Mouse (Mus musculus) kidney, embryonic 15.5 days (tissue): Measurements from ENCODE around the gene Nxt1. TPM values are rescaled to one million over a fixed set of nuclear protein-coding genes. Genes with fewer than 3 reads are reported as not detected.

Experiments used
- ATAC-seq: fragments of 200-750 bp; cut with Nextera tagmentation; replicated peaks from 2 replicates; pipeline ENCODE4 v1.8.0; 2017; ENCODE audit warnings: moderate TSS enrichment; ENCODE audit not compliant: low FRiP score
- H3K27ac ChIP-seq: fragments of 300-500 bp; sonication (generic); 2 replicates; pipeline ENCODE4 v1.5.1; 2015; ENCODE audit warnings: mild to moderate bottlenecking, inconsistent platforms
- H3K27me3 ChIP-seq: fragments of 300-500 bp; sonication (generic); 2 replicates; pipeline ENCODE4 v1.6.1; 2015; ENCODE audit warnings: inconsistent platforms
- H3K36me3 ChIP-seq: fragments of 300-500 bp; sonication (generic); 2 replicates; pipeline ENCODE4 v1.6.1; 2015; ENCODE audit warnings: inconsistent platforms
- H3K4me1 ChIP-seq: fragments of 300-500 bp; sonication (generic); 2 replicates; pipeline ENCODE4 v1.6.1; 2015; ENCODE audit warnings: inconsistent platforms
- H3K4me2 ChIP-seq: fragments of 300-500 bp; sonication (generic); 2 replicates; pipeline ENCODE4 v1.6.1; 2015; ENCODE audit warnings: moderate library complexity, mild to moderate bottlenecking, inconsistent platforms
- H3K4me3 ChIP-seq: fragments of 300-500 bp; sonication (generic); replicated peaks from 2 replicates; pipeline ENCODE4 v1.5.1; 2015; ENCODE audit warnings: mild to moderate bottlenecking, inconsistent platforms
- H3K9ac ChIP-seq: fragments of 300-500 bp; sonication (generic); 2 replicates; pipeline ENCODE4 v1.6.1; 2015; ENCODE audit warnings: mild to moderate bottlenecking, inconsistent platforms
- H3K9me3 ChIP-seq: fragments of 300-500 bp; sonication (generic); replicated peaks from 2 replicates; pipeline ENCODE4 v1.6.1; 2016; ENCODE audit warnings: inconsistent platforms
- WGBS: fragments of 180-500 bp; shearing (Covaris S2); methylation state at CpG from one replicate; pipeline ENCODE4 v1.1.7; 2015; ENCODE audit warnings: mixed read lengths; 5-methylcytosine and 5-hydroxymethylcytosine counted together
- polyA plus RNA-seq: library from polyadenylated mRNA; unstranded; fragments of >200 nt; fragmentation: Nextera tagmentation; extraction: Ambion mirVana; gene quantifications from 2 replicates; pipeline ENCODE4 v1.2.1, GENCODE M21; 2015

Gene Nxt1
- polyA plus RNA-seq, 1 experiment from 2014 or later, result 97.0 TPM

- H3K27ac ChIP-seq, result no peak overlapping the region
- peaks cover 85% of the 10 kb centered on the region for H3K36me3 ChIP-seq
- no peak overlapping the region for H3K9ac ChIP-seq
- no peak overlapping the region for H3K4me2 ChIP-seq
- no peaks in the 10 kb centered on the region for H3K9me3 ChIP-seq
- no peaks in the 10 kb centered on the region for H3K4me1 ChIP-seq
- H3K27me3 ChIP-seq, result no peaks in the 10 kb centered on the region
- WGBS, result 95% methylated on average over 5 of the region's 5 CpGs
- H3K4me3 ChIP-seq, result no peak overlapping the region
- no peak for ATAC-seq
Observed at GRCm38 (mm10) chr2:148690781-148691180, 18.4 kb downstream of the Nxt1 start.

DNA sequence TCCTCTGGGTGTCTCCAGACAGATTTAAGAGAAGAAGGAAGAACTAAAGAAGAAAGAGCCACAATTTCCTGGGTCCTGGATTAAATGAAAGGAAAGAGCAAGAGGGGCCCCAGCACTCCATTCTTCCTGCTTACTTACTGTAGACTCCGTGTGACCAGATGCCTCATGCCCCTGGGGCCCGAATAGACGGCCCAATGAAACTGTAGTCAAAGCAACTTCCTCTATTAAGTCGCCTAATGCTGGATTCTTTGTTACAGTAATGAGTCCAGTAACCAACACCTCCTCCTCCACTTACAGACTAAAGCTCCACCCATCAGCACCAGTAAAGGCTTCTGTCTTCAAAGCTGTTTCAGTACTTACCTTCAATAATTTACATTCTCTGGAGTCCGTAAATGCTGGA lies 26.2 kb downstream of the Nxt1 start:
- Histone ChIP-seq H3K4me2 (no peak overlapping the region), H3K27me3 (no peaks in the 10 kb centered on the region), H3K9me3 (no peaks in the 10 kb centered on the region), H3K4me1 (no peaks in the 10 kb centered on the region), H3K4me3 (no peak overlapping the region), H3K9ac (no peak overlapping the region), H3K36me3 (peaks cover 56% of the 10 kb centered on the region), H3K27ac (no peak overlapping the region)
- ATAC-seq, result no peak
- 62% methylated on average over 5 of the region's 5 CpGs for WGBS

GRCm38 (mm10) chr2:148706409-148707201 lies 34.2 kb downstream of the Nxt1 start:
- Histone ChIP-seq H3K9me3 (no peaks in the 10 kb centered on the region), H3K27ac (no peak overlapping the region), H3K9ac (no peak overlapping the region), H3K27me3 (no peaks in the 10 kb centered on the region), H3K4me1 (no peaks in the 10 kb centered on the region), H3K36me3 (peaks cover 17% of the 10 kb centered on the region), H3K4me3 (no peak overlapping the region), H3K4me2 (no peak overlapping the region)
- peak; percentile 49; the same call in 1 of the 2 replicates for ATAC-seq
- WGBS, result 83% methylated on average over 15 of the region's 15 CpGs

GRCm38 (mm10) chr2:148707202-148707530 lies 34.8 kb downstream of the Nxt1 start:
- H3K36me3 ChIP-seq, result peaks cover 17% of the 10 kb centered on the region
- H3K4me1 ChIP-seq, result no peaks in the 10 kb centered on the region
- no peak overlapping the region for H3K27ac ChIP-seq
- ATAC-seq, result no peak
- H3K4me3 ChIP-seq, result no peak overlapping the region
- H3K9ac ChIP-seq, result no peak overlapping the region
- 75% methylated on average over 6 of the region's 6 CpGs for WGBS
- H3K27me3 ChIP-seq, result no peaks in the 10 kb centered on the region
- no peaks in the 10 kb centered on the region for H3K9me3 ChIP-seq
- no peak overlapping the region for H3K4me2 ChIP-seq

GRCm38 (mm10) chr2:148712326-148712725 lies 39.9 kb downstream of the Nxt1 start:
- no peak overlapping the region for H3K4me2 ChIP-seq
- peaks cover 17% of the 10 kb centered on the region for H3K36me3 ChIP-seq
- no peak for ATAC-seq
- no peaks in the 10 kb centered on the region for H3K9me3 ChIP-seq
- H3K4me3 ChIP-seq, result no peak overlapping the region
- H3K27me3 ChIP-seq, result no peaks in the 10 kb centered on the region
- H3K9ac ChIP-seq, result no peak overlapping the region
- H3K27ac ChIP-seq, result no peak overlapping the region
- WGBS, result 73% methylated on average over 3 of the region's 3 CpGs
- H3K4me1 ChIP-seq, result no peaks in the 10 kb centered on the region

DNA sequence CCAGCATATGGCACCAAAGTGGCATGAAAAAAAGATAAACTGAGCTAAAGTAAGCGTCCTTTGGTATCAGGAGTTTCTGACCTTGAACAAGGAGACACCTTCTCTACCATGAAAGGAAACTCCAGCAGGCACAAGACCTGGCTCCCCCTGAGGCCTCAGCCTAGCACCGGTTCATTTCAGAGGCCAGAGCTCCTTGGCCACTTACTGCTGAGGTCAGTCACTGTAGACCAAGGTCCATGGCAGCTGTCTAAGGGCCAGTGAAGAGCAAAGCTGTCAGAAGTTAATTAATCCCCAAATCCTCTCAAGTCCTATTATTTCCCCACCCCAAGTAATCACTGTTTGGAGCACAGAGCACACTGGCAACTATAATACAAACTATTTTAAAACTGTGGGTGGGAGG lies 44.7 kb downstream of the Nxt1 start:
- no peak overlapping the region for H3K9ac ChIP-seq
- no peaks in the 10 kb centered on the region for H3K27me3 ChIP-seq
- H3K4me1 ChIP-seq, result no peaks in the 10 kb centered on the region
- 69% methylated on average over 2 of the region's 2 CpGs for WGBS
- ATAC-seq, result no peak
- no peaks in the 10 kb centered on the region for H3K9me3 ChIP-seq
- no peak overlapping the region for H3K4me3 ChIP-seq
- H3K4me2 ChIP-seq, result no peak overlapping the region
- H3K27ac ChIP-seq, result no peak overlapping the region
- H3K36me3 ChIP-seq, result no peaks in the 10 kb centered on the region

DNA sequence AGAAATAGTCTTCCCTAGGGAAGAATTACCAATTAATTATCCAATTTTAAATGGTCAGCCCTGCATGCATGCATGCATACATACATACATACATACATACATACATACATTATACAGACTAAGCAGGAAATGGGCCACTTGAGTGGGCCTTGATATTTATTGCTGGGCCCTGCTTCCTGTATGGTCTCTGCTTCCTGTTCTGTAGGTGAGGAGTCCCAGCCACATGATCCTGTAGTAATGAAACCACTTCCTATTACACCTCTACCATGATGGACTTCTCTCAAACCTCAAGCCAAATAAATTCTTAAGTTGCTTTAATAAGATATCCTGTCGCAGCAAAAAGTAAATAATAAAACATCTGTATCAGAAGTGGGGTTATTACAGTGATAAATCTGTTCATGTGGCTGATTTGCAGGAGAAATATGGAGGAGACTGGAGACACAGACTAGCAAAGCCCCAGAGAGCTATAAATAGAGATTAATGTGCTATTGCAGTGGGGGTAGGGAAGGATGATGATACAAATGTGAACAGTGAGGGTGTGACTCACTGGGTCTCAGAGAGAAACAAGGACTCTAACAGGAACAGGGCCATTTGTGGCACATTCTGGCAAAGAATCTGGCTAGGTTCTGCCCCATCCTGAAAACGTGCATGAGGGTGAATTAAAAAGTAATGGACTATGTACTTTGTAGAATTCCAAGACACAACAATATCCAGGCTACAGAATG lies 47.0 kb downstream of the Nxt1 start:
- Histone ChIP-seq H3K27ac (no peak overlapping the region), H3K4me1 (no peaks in the 10 kb centered on the region), H3K4me3 (no peak overlapping the region), H3K27me3 (no peaks in the 10 kb centered on the region), H3K4me2 (no peak overlapping the region), H3K36me3 (no peaks in the 10 kb centered on the region), H3K9me3 (no peaks in the 10 kb centered on the region), H3K9ac (no peak overlapping the region)
- ATAC-seq, result no peak; the same call in 1 of the 2 replicates
- WGBS, result 59% methylated on average over 2 of the region's 2 CpGs

Other genes with a start within 250 kb of the Nxt1 start
- gene Cd93, start 229.0 kb upstream of the Nxt1 start, polyA plus RNA-seq, result 16.3 and 17.1 TPM in 2 replicates
- gene Gzf1, start 8.4 kb downstream of the Nxt1 start, polyA plus RNA-seq, result 21.9 and 23.5 TPM in 2 replicates
- gene Napb, start 59.9 kb downstream of the Nxt1 start, polyA plus RNA-seq, result 3.1 and 3.2 TPM in 2 replicates
- gene Cstl1, start 77.8 kb downstream of the Nxt1 start, polyA plus RNA-seq, result not detected in 2 replicates
- not detected in 2 replicates for gene Cst11, start 98.9 kb downstream of the Nxt1 start, polyA plus RNA-seq
- not detected in 2 replicates for gene 8030411F24Rik, start 109.4 kb downstream of the Nxt1 start, polyA plus RNA-seq
- not detected in 2 replicates for gene Cst12, start 116.8 kb downstream of the Nxt1 start, polyA plus RNA-seq
- 0.24 and 0.62 TPM in 2 replicates for gene Cst8, start 126.2 kb downstream of the Nxt1 start, polyA plus RNA-seq
- gene Cst13, start 147.5 kb downstream of the Nxt1 start, polyA plus RNA-seq, result not detected in 2 replicates
- gene Cst9, start 162.5 kb downstream of the Nxt1 start, polyA plus RNA-seq, result not detected in 2 replicates
- not detected in 2 replicates for gene 9230104L09Rik, start 192.4 kb downstream of the Nxt1 start, polyA plus RNA-seq
- gene Cst3, start 203.1 kb downstream of the Nxt1 start, polyA plus RNA-seq, result 382 and 410 TPM in 2 replicates